Mouse (Mus musculus) lung, postnatal 0 days (tissue): ENCODE measurements around the gene Cfap221.

ENCODE experiments used
- CTCF ChIP-seq: IDR thresholded peaks from 2 replicates; pipeline ENCODE4 v1.5.1; 2016; ENCODE audit warnings: antibody characterized with exemption, mild to moderate bottlenecking
- EP300 ChIP-seq: IDR thresholded peaks from 2 replicates; pipeline ENCODE4 v1.6.1; 2016; ENCODE audit warnings: antibody characterized with exemption, mild to moderate bottlenecking, control low read depth

DNA sequence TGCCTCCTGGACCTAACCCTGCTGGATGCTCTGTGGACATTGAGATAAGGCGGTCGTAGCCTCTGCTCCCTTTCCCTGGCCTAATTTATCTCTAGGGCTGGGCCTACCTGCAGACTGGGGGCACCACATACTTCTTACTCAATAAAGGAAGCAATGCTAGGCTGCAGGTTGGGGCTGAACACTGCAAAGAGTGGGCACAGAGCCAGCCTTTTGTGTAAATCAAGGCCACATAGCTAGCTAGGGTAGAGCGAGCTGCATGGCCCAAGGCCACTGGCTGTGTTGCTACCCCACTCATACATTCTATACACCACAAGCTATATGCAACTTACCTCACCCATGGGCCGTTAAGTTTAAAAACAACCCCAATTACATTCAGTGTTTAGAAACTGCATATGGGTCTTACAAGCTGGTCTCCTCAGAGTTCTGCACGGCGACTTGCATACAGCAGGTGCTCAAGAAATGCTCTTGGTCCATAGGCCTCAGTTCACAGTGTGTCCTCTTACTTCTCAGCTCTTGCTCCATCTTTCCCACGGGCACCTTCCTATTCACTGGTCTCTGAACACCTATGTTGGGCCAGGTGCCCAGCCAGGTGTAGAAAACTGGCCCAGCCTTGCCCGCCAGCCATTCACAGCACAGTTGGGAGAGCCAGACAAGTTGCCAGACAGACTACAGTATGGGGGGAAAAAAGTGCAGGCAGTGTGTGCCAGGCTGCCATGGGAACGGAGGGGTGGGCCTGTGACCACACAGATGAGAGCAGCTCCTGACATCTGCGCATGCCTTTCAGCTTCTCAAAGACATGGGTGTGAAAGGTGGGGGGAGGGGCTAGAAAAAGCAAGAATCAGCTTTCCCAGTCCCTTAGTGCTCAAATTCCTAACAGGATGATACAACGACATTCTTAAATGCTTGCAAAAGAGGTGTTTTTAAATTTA, 97.6 kb downstream of the Cfap221 start:
- no peak for TF ChIP-seq CTCF
- TF ChIP-seq EP300, result no peak
